Mouse (Mus musculus) regulatory T cell (primary cell): Measurements from ENCODE around the gene Epha4.

Source experiments
- in situ Hi-C: fragments of 300-600 bp; cut with MboI, MseI; formaldehyde crosslinking; loops from one replicate; pipeline ENCODE4 v1.15.1; 2025; ENCODE audit warnings: high pct_unique_total_duplicates

Gene Epha4

DNA sequence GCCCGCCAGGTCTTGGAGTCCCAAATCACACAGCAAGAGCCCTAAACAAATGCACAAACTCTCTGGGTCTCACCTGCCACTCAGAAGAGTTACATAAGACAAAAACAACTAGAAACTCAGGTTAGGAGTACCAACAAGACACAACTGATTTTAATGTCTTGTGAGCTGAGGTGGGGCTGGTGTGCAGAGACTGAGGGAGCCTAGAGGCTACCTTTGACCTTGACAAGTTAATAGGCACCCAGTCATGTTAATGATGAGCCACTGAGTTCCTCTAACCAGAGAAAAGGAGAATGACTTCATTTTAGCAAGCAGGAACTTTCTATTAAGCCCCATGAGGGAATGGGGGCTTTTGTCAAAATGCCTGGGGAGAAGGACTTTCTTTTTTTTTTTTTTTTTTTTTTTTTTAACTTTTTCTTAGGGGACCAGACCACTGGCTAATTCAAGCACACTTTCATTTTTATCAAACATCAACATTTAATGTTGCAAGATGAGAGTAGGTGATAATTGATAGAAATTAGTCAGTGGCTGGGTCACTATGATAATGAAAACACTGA, 67.8 kb downstream of the Epha4 start:
- in situ Hi-C loops = no loop called here

DNA sequence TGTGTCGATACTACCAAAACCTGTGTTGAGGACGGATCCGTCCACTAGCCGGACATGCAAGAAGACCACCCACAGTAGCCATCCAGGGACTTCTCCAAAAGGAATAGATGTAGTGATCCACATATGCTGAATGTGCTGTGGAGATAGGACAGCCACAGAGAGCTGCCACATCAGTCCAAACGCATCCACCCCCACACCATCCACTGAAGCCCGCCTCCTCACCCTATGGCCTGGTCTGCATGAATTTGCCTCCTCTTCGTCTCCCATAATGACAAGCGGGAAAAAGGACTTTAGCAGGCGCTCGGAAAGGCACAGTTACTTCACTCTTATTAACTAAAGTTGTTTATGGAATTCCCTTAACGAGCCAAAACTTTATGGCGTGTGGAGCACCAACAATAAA, 68.5 kb downstream of the Epha4 start:
- in situ Hi-C loops = no loop called here

DNA sequence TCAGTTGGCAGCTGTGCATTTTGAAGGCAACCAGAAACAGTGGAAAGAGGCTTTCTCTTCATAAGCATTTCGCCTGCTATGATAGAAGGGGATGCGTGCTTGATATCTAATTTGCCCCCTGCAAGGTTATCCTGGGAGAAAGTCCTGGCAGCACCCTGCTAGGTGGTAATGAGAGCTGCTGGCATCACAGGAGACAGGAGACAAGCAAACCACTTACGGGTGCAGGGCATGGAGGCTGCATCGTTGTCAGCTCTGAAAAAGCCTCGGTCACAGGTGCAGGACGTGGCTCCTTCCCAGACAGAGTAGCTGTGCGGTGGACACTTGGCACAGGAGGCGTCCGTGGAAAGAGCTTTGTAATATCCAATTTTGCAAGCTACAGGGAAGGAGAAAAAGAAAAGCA, 70.2 kb downstream of the Epha4 start:
- in situ Hi-C loops = no loop called here

DNA sequence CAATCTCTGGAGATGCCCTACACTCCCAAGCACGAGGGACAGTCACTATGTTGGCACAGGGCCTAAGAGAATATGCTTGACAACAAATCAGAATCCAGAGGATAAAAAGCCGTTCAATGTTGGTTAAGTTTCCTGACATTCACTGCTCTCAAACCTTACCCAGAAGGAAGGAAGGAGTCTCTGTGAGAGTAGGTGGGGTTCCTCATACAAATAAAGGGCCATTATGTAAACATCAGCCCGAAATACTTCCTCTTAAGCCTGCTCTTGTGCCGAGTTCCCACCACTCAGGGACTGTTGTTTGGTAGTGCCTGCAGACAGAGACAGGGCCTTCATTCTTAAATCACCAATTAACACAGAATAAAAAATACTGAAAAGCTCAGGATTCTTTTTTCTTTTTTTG, 72.9 kb downstream of the Epha4 start:
- in situ Hi-C loops = no loop called here

DNA sequence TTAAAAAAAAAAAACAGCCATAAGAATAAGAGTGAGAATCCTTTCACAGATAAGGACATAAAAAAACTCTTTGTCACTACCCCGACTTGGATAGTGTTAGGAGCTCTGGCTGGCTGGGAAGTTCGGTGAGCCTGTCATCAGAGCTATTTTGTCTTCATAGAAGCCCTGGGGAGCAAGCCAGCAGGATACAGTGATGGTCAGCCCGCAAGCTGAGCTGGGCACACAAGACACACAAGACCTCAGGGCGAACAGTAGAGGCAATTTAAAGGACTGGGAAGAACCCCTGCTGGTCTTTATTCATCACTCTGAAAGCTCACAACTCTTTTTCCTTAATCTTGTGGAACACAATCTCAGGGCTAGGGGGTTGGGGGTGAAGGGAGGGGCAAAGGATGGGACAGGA, 73.5 kb downstream of the Epha4 start:
- in situ Hi-C loops = no loop called here

DNA sequence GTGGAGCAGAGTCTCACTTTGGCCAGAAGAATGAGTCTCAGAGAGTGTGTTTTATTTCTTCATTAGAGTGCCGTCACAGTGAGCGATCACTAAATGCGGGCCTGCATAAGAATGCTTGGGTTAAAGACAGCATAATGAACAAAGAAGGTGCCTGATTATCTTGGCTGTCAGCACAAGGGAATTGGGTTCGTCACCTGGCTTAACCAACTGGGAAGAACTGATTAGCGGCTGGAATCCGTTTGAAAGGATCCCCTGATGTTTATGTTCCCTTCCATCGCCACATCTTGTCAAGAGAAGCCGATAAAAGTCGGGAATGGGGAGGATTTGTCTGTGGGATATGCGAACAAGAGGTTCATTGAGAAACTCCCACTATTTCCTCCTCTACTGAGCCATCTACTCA, 74.4 kb downstream of the Epha4 start:
- in situ Hi-C loops = no loop called here

DNA sequence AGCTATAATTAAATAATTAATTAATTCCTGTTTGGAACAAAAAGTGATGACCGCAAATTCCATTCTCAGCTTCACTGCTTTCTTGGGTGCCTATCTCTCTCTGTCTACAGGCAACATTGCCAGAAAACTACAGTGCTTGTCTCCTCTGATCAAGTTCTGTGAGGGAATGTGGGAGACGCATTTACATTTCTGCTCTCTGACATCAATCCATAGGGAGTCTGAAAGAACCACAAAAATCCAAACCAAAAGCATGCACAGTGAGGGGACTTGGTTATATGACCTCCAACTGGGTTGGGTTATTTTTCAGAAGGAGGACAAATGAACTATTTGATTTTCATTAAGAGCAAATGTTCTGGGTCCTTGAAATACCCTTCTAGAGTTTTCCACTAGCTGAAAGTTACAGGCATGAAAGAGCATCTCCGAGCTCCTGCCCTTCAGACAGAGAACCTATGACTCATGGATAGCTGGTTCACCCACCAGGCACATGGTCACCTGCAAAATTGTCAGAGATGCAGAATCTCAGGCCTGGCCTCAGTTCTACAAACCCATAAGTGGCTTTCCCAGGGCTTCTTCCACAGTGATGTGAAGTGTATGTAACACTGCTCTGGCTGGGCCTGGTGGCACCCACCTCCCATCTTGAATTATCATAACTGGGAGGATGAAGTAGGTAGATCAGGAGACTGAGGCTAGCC, 75.4 kb downstream of the Epha4 start:
- in situ Hi-C loops = no loop called here

DNA sequence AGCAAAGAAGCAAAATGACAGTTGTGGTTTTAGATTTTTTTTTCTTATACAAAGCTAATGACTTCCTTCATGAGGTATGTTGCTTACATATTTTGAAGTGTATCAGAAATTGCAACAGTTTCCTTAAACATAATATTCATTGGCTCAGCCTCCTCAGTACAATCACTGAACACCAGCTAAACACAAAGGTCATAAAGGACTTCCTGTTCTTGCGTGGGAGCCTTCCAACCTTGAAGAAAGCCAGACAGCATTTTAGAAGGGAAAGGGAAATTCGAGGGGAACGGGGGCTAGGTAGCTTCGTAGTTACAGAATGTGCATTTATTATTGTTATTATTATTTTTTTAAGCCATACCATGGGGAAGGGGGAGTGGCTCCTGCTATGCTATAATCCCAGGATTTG, 76.2 kb downstream of the Epha4 start:
- in situ Hi-C loops = no loop called here

DNA sequence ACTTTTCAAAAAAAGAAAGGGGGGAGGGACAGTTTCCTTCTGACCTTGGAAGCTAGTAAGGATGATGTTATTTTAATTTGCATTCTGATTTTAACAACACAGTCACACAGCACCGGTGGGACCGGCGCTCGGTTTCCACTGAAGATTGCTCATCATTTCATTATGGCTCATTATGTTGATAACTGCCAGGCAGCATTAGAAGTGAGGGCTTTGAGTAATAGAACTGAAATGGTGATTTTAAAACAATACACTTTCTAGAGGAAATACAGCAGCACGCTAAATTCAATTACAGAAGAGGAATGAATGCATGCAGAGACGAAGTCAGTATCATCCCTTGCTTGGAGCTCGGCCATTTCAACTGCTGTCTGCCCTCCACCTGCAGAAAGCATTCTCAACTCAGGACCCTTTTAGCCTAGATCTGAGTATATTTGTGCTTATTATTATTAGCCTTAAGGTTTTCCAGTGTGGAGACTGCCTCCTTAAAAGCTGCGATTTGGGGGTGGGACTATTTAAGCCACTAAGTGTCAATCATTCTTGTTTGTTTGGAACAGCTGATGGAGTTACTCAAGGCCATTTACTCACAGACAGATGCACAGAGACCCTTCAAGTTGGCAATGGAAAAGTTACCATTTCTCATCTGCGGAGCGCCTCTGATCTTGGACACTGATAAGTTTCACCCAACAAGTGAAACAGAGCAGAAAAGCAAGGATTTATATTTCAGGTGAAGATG, 76.8 kb downstream of the Epha4 start:
- in situ Hi-C loops = no loop called here

DNA sequence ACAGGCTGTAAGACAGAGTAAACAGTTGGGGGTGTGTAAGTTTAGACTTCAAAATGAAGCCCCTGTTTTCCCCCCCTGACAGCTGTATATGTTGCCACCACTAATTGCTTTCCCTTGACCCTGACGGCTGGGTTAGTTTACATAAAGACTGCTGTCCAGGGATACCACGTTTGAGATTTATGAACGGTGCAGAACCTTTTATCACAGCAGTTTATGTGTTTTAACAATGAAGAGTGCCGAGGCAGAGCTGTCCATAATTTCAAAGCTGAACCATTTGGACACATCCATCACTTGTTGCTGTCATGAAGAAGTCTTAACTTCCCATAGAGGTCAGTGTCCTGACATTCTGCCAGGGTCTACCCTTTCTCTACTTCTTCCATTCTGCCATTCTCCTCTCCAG, 79.8 kb downstream of the Epha4 start:
- in situ Hi-C loops = no loop called here

DNA sequence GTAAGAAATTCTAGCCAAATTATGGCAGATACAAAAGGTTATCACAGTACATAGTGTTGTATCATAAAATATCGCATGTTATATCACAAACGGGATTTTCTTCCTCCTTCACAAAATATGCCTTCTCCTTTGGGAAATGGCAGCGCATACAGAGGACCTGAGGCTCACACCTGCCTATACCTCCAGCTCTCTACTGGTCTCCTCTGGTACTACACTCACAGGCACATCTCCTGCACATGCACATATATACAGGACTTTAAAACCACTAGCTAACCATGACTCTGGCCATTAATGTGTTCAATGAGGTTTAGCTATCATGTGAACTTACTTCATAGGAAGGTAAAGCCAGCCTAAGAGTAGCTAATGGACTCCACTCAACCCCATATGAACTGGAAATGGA, 81.7 kb downstream of the Epha4 start:
- in situ Hi-C loops = no loop called here

DNA sequence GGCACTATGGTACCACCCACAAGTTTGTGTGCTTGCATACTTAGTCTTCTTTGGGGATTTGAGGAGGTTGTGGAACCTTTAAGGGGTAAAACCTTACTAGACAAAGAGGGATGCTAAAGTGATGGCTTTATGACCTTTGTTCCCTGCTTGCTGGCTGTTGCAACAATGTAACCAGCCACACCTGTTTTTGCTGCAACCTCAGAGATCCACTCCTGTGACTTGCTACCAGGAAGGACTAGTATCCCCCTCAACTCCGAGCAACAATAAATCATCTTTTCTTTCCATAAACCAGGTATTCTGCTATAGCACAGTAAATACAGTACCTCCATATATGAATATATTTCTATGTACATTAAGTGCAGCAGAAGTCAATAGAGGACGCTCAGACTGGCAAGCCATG, 82.4 kb downstream of the Epha4 start:
- in situ Hi-C loops = no loop called here

DNA sequence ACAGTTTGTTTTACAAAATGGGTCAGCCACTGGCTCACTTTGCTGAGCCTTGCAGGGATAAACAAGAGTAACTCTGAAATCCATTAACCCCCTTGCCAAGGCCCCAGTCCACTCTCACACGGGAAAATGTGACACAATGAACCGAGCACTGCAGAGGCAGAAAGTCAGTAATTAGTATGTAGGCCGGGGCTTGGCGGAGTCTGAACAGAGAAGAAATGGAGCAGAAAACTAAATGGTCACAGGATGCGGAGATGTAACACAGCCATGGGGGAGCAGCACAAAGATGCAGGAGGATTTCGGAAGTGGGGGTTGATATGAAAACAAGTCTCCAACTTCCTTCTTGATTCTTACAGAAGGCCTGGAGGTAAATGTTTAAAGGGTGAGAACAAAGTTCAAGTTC, 85.7 kb downstream of the Epha4 start:
- in situ Hi-C loops = loop anchor here (10.0 kb wide), 1 partner anchor 894 kb away; no protein-coding TSS in a partner anchor

DNA sequence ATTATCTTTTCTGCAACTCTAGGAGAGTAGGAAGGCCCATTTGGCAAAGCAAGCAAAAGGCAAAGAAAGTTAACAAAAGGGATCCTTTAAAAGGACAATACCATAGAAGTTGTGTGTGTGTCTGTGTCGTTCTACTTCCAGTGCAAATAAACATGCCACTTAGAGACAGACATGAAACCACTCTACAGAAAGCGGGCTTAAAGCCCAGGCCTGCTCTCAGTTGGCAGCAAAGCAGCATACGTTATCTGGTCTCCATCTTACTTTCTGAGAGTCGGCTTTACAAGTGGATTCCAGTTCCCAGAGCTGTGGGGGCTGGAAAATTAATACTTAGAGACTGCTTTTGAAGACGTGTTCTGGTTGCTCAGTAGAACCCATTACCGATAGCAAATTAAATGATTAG, 87.9 kb downstream of the Epha4 start:
- in situ Hi-C loops = loop anchor here (10.0 kb wide), 1 partner anchor 892 kb away; no protein-coding TSS in a partner anchor

DNA sequence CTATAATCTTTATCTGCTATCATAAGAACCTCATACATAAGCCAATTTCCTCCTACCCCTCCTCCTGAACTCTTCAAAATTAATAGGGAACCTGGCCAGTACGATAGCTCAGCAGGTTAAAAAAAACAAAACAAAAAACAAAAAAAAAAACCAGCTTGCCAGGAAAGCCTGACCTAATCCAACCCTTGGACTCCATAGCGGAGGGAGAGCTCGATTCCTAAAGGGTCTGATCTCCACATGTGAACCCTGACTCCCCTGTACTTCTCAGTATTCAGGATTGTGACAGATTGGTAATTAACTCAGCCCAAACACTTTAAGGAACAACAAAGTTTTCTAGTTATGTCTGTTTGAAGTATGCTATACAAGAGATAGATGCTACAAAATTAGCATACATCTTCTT, 89.7 kb downstream of the Epha4 start:
- in situ Hi-C loops = loop anchor here (10.0 kb wide), 1 partner anchor 890 kb away; no protein-coding TSS in a partner anchor

DNA sequence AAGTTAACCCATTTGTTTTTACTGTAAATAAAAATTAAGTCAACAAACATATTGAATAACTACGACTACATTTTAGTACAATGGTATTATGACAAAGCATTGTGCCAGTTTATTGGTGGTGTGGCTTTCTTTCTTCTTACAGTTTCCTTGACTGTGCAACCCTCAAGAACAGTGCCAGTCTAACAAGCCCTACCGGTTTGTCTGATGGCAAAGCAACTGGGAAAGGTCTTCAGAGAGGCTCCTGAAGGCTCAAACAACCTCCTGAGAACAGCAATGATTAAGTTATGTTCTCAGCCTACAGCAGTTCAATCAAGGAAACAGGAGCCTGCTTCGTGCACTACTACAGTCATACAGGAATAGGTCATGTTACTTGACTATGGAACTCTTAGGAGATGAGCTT, 93.8 kb downstream of the Epha4 start:
- in situ Hi-C loops = loop anchor here (10.0 kb wide), 1 partner anchor 886 kb away; no protein-coding TSS in a partner anchor

DNA sequence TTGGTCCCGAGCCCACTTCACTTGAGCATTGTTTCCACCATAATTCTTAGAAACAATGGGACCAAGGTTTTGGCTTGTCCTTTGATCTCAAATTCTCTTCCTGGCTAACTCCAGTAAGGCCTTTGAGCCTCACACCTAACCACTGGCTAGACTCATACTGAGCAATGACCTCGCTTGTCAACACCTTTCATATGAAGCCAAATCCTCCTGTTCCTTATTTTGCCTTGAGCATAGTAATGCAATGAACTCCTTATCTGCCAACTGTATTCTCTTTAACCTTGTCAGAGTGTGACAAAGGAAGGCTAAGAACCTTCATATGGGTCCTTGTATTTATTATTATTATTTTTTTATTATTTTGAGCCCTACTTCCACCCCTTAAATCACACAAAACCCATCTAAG, 94.5 kb downstream of the Epha4 start:
- in situ Hi-C loops = loop anchor here (10.0 kb wide), 1 partner anchor 886 kb away; no protein-coding TSS in a partner anchor

DNA sequence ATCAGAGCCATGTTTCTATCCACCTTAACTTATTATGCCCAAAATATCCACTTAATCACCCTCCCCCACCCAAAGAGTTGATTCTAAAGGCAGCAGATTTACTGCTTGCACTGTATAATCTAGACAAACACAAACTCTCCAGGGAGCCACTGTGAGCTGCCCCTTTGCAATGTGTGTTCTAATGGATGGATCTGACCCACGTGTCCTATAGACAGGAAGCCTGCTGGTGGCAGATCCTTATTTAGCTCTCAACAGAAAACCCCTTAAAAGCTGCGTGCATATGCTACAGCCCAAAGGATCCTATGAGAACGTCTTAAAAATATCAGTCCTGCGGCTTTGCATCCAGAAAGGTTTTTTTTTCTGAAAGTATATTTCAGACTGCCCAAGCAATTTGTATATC, 98.0 kb downstream of the Epha4 start:
- in situ Hi-C loops = no loop called here

DNA sequence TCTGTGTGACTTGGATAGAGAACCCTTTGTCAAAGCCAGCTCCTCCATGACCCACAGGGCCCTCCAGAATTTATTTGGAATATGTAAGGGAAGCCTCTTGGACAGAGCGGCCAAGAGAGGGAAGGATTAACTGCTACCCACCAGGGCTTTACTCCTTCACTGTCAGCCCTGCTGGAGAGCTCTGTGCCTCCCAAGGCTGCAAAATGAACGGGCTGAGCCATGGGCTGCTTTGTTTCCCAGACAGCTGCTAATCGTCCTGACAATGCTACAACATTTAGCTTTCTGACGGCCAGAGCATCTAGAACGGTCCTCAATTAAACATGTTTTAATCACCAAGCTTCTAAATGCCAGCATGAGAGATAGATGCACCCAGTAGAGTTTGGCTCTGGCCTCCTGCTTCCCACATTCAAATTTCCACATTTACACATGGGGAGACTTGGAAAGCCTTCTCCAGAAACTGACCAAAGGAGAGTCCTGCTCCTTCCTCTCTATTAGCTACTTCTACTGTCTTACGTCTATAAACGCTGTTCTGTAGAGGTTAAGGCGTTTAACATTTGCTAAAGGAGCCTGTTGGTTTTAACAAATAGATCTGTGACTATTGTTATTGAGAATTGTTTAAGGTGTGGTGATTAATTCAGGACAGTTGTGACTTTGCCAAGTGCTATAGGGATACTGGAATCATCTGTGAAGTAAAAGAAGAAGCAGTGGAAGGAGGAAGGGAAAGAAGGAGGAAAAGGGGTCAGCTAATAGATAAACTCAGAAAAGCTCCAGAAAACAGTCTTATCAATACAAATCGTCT, 101.8 kb downstream of the Epha4 start:
- in situ Hi-C loops = no loop called here

DNA sequence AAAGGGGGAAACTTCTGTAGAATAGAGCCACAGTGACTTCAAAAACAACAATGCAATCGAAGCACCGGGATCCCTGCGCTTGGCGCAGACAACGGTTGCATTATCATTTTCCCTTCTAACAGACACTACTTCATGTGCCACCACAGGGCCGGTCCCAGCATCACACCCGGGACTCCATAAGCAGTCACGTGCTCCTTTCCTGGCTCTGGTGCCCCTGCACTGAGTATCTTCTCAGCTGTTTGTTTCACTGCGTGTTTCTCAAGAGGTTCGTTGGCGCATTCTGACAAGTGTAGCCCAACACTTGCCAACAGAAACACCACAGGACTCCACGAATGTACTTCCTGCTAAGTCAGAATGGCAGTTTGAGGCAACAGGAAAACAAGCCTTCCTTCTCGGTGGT, 102.6 kb downstream of the Epha4 start:
- in situ Hi-C loops = no loop called here

DNA sequence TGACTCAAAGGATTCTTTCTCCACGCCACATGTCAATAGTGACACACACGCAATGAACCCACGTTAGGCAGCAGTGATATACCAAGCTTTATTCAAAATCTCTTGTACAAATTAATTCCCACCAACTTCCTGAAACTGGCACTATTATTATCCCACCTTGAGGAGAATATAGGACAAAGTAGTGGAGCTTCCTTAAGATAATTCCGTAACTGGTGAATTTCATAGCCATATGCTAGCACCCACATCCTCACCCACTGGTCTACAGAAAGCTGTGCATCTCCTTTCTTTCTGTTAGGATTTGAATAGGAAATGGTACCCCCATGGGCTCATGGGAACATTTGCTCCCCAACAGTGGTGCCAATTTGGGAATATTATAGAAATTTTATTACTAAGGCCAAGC, 103.7 kb downstream of the Epha4 start:
- in situ Hi-C loops = no loop called here

DNA sequence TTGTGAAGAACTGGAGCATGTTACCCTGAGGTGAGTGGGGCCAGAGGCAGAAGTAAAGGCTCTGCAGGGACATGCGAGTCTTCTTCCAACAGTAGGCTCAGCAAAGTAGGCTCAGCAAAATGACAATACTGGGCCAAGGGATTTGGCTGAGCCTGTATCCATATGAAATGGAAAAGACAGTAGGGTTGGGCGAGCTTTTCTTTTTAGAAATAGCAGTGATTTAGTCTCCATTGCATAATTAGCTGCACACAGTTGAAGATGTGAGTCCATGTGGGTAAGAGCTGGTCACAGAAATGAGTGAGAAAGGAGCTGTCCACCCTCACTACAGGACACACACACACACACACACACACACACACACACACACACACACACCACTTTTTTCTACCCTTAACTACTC, 104.2 kb downstream of the Epha4 start:
- in situ Hi-C loops = no loop called here
